Mouse (Mus musculus): ENCODE measurements at regions not wholly inside any gene's neighbourhood (a gene's known extent, or its start where the extent isn't known, plus 50 kb on each side); places are given as distances from the start of the nearest gene placed in this dataset.
A peak's percentile ranks its signal among the peaks of the same experiment; 100 is the strongest.

DNA sequence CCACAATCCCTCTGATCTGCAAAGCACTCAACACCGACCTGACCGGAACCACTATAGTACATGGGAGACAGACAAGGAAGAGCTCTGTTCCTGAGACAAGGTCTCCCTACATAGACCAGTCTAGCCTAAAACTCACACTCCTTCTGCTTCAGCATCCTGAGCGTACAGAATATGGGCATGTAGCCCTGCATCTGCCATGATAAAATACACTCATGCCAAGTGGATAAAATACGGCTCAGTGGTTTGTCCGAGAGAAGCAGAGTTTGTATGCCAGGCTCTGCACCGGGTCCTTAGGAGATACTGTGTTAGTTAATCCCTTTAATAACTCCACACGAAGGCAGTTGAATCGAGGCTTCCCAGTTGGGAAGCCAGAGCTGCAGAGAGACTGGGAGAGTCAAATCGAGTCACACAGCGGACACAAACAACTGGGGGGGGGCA is 50.4 kb upstream of the Ubash3b start:
- H3K9me3 ChIP-seq, result no peaks in the 10 kb centered on the region
- WGBS, result 52% methylated on average over 10 of the region's 10 CpGs
- peak overlapping the region; percentile 42; the same call in 1 of the 2 replicates for H3K4me3 ChIP-seq
- no peaks in the 10 kb centered on the region for H3K27me3 ChIP-seq (ENCODE audit: insufficient read depth, poor library complexity, severe bottlenecking)
- no peaks in the 10 kb centered on the region for H3K36me3 ChIP-seq
- peaks cover 28% of the 10 kb centered on the region for H3K4me1 ChIP-seq (replicated peaks)
- DNase-seq (ENCODE audit: low spot score), result no peak
- H3K27ac ChIP-seq, result peak overlapping the region; percentile 86

MicroRNAs encoded in the stretch of these regions (microRNA counts, 519-probe panel; counts per million panel counts)
- 5,743 counts per million, percentile 97 among the panel's probes with 10 or more counts for microRNA mmu-miR-100
- 1,255 counts per million, percentile 77 among the panel's probes with 10 or more counts for microRNA mmu-miR-125b-3p

Measured in hindbrain, embryonic 10.5 days (tissue).